Mouse (Mus musculus) urinary bladder, postnatal 4 days (tissue): Measurements from ENCODE around the gene Fbxl15.

Experiments
- DNase-seq, 2 experiments: peaks; one replicate each; pipeline ENCODE4 v3.0.0; 2021 to 2022; ENCODE audit warnings: low spot score in 2 of 2

Fbxl15 gene

GRCm38 (mm10) chr19:46308706-46309435, 19.1 kb upstream of the Fbxl15 start:
- peak; percentile 76 to 89 for DNase-seq

GRCm38 (mm10) chr19:46309651-46310305, 18.2 kb upstream of the Fbxl15 start:
- DNase-seq: no peak

GRCm38 (mm10) chr19:46310312-46310865, 17.6 kb upstream of the Fbxl15 start:
- DNase-seq: peak in 1 of 2 experiments; percentile 16

- no peak for DNase-seq
Observed at GRCm38 (mm10) chr19:46311341-46311740, 16.6 kb upstream of the Fbxl15 start.

- DNase-seq: no peak
Observed at GRCm38 (mm10) chr19:46312566-46312965, 15.4 kb upstream of the Fbxl15 start.

GRCm38 (mm10) chr19:46313116-46313515, 14.9 kb upstream of the Fbxl15 start:
- no peak for DNase-seq

GRCm38 (mm10) chr19:46313591-46313990, 14.4 kb upstream of the Fbxl15 start:
- DNase-seq: no peak

- DNase-seq: peak in 1 of 2 experiments; percentile 59
Observed at GRCm38 (mm10) chr19:46314151-46314601, 13.8 kb upstream of the Fbxl15 start.

GRCm38 (mm10) chr19:46314872-46315742, 12.9 kb upstream of the Fbxl15 start:
- peak in 1 of 2 experiments; percentile 17 for DNase-seq

- peak in 1 of 2 experiments; percentile 19 for DNase-seq
Observed at GRCm38 (mm10) chr19:46315752-46316610, 12.0 kb upstream of the Fbxl15 start.

- DNase-seq: peak in 1 of 2 experiments; percentile 18
Observed at GRCm38 (mm10) chr19:46316846-46317545, 11.0 kb upstream of the Fbxl15 start.

- peak in 1 of 2 experiments; percentile 18 for DNase-seq
Observed at GRCm38 (mm10) chr19:46317546-46317885, 10.5 kb upstream of the Fbxl15 start.

GRCm38 (mm10) chr19:46318031-46318471, 9.9 kb upstream of the Fbxl15 start:
- peak; percentile 64 for DNase-seq

GRCm38 (mm10) chr19:46318586-46319378, 9.2 kb upstream of the Fbxl15 start:
- peak; percentile 73 to 82 for DNase-seq

- DNase-seq: no peak
Observed at GRCm38 (mm10) chr19:46320076-46320785, 7.8 kb upstream of the Fbxl15 start.

GRCm38 (mm10) chr19:46321101-46321943, 6.7 kb upstream of the Fbxl15 start:
- DNase-seq: no peak

GRCm38 (mm10) chr19:46322144-46322995, 5.6 kb upstream of the Fbxl15 start:
- no peak for DNase-seq
